Mouse (Mus musculus) heart, adult 9 months (tissue): ENCODE results near the gene Rad51b.

Experiments used
- DNase-seq, 2 experiments: peaks; one replicate each; pipeline ENCODE4 v3.0.0; 2022; ENCODE audit warnings: low spot score in 2 of 2

Rad51b gene

GRCm38 (mm10) chr12:79732355-79733115, 435.5 kb downstream of the Rad51b start:
- DNase-seq = peak in 1 of 2 experiments; percentile 29

GRCm38 (mm10) chr12:79735341-79735785, 438.3 kb downstream of the Rad51b start:
- peak; percentile 43 to 63 for DNase-seq

- peak in 1 of 2 experiments; percentile 47 for DNase-seq
Observed at GRCm38 (mm10) chr12:79735882-79736281, 438.8 kb downstream of the Rad51b start.

- DNase-seq = no peak
Observed at GRCm38 (mm10) chr12:79738700-79739099, 441.6 kb downstream of the Rad51b start.

- no peak for DNase-seq
Observed at GRCm38 (mm10) chr12:79739918-79740639, 443.0 kb downstream of the Rad51b start.

GRCm38 (mm10) chr12:79742211-79742610, 445.1 kb downstream of the Rad51b start:
- no peak for DNase-seq

- no peak for DNase-seq
Observed at GRCm38 (mm10) chr12:79744131-79744530, 447.0 kb downstream of the Rad51b start.

- DNase-seq = no peak
Observed at GRCm38 (mm10) chr12:79745225-79745624, 448.1 kb downstream of the Rad51b start.

- no peak for DNase-seq
Observed at GRCm38 (mm10) chr12:79745845-79746510, 448.9 kb downstream of the Rad51b start.

- no peak for DNase-seq
Observed at GRCm38 (mm10) chr12:79747541-79747940, 450.5 kb downstream of the Rad51b start.

GRCm38 (mm10) chr12:79748862-79749261, 451.8 kb downstream of the Rad51b start:
- peak; percentile 66 to 76 for DNase-seq

- peak; percentile 77 to 84 for DNase-seq
Observed at GRCm38 (mm10) chr12:79750253-79751125, 453.4 kb downstream of the Rad51b start.

GRCm38 (mm10) chr12:79751781-79752180, 454.7 kb downstream of the Rad51b start:
- peak in 1 of 2 experiments; percentile 59 for DNase-seq

GRCm38 (mm10) chr12:79752189-79752588, 455.1 kb downstream of the Rad51b start:
- DNase-seq = no peak

- DNase-seq = no peak
Observed at GRCm38 (mm10) chr12:79755617-79756016, 458.5 kb downstream of the Rad51b start.

GRCm38 (mm10) chr12:79756352-79756751, 459.3 kb downstream of the Rad51b start:
- DNase-seq = no peak

GRCm38 (mm10) chr12:79757775-79758174, 460.7 kb downstream of the Rad51b start:
- DNase-seq = peak in 1 of 2 experiments; percentile 25

GRCm38 (mm10) chr12:79759180-79759902, 462.3 kb downstream of the Rad51b start:
- peak in 1 of 2 experiments; percentile 46 for DNase-seq

- peak in 1 of 2 experiments; percentile 46 for DNase-seq
Observed at GRCm38 (mm10) chr12:79761217-79761616, 464.1 kb downstream of the Rad51b start.

GRCm38 (mm10) chr12:79762087-79762486, 465.0 kb downstream of the Rad51b start:
- DNase-seq = peak; percentile 45 to 52
